Mouse (Mus musculus): ENCODE results near the gene Glod4.

Gene Glod4

GRCm38 (mm10) chr11:76242901-76243810 is at the start of gene Glod4, which contains the start of gene Mrm3:
Glod4 (minus strand) TSS chr11:76243725.
Mrm3 (plus strand) TSS chr11:76243715.
- peak; percentile 71 to 80 for DNase-seq

DNA sequence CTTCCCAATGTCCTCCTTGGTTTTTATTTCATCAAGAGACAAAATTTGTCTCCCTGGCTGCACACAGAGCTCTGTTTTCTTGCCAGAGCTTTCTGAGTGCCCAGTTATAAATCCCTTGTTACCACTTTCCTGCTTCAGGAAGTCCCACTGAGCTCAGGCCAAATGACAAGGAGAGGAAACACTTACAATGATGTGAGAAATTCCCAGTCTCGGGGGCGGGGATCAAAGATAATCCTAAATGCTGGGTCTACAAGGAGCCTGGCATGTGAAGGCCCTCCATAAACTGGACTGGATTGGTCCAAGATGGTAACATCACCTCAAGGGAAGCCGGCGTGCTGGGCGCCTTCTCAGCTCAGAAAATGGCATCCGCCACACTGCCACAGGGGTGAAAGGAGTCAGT is 49.3 kb upstream of the Glod4 start:
- no peak for DNase-seq

DNA sequence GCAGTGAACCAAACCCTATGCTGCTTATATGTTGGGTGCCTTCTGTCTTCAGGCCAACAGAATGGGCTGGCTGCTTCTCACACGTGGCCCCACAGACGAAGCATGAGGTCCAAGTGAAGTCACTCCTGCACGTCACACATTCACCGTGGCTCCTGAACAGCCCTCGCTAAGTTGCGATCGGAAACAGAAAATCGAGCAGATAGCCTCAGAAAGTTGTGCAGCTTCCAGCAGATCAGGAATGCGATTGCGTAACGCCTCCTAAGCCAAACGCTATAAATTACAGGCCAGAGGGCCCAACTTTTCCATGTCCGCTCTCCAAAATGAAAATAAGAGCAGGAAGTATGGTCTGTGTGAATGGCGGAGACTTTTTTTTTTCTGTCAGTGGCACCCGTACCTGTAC is 48.9 kb upstream of the Glod4 start:
- DNase-seq: no peak

DNA sequence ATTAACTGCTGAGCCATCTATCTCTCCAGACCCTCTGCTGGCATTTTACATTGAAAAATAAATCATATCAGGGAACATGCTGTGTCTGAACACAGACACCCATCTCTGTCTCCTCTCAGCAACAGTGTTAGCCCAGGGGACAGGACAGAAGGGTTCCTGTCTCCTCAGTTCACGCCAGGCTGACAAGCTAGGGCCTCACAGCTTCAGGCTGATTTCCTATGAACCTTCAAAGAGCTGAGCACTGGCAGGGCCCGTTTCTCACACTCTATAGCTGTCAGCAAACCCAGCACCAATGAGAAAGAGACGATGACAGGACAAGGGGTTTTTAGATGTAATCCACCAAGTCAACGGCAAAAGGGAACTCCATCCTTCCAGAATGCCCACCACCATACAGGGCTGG is 48.4 kb upstream of the Glod4 start:
- no peak for DNase-seq

DNA sequence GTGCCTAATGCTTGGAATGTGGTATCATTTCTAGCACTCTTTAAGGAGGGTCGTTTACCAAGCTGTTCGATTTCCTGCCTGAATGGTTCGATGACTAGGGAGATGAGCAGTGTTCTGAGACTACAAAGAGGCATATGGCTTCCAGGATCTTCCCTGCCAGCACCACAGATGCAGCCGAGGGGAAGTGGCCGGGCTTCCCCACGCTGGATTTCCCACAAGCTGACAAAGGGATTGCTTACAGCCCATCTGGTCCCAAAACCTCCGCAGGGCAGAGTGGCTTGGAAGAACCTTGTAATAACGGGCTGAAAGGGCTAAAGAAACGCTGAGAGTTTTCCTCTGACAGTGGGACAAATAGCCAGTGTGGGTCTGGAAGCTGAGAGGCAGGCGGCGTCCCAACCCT is 46.8 kb upstream of the Glod4 start:
- DNase-seq: no peak

GRCm38 (mm10) chr11:76288645-76289044 is 45.1 kb upstream of the Glod4 start:
- DNase-seq: no peak

DNA sequence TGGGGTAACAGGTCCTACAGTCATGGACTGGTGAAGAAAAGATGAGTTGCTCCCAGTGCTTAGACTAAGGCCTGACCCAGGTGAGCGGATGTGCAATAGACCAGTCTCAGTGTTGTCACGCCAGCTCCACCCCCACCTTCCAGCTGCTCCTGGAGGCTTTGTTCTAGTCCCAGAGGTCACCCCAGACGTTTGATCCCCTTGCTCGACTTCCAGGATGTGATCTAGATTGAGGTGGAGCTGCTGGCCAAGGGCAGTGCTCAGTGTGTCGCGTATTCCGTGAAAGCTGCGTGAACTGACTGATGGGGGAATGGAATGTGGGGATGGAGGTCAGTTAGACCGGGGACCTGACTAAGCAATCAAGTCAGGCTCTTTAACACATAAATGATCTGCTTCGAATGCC is 43.8 kb upstream of the Glod4 start:
- no peak for DNase-seq

DNA sequence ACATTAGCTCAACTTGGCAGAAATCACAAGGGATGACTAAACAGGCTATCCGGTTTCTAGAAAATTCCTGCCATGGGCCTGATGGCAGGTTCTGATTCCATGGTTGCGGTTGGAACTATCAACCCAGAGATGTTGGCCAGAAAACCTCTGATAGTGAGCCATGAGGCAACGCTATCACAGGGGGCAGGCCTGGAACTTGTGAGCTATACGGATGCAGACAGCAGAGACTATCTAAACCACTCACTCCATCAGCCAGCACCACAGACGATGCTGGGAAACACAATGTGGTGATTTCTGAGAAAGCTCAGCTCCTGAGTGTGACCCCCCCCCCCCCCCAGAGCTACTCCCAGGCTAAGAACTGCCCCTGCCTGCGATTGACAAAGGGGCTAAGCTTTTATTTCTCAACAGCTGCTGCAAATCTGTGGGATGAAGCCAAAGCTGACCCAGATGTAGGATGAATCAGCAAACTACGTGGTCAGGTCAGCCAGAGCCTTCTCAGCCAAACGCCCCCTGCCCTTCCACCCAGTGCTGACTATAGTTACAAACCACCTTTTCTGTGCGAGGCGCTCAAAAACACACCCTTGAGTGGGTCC is 43.1 kb upstream of the Glod4 start:
- no peak for DNase-seq

DNA sequence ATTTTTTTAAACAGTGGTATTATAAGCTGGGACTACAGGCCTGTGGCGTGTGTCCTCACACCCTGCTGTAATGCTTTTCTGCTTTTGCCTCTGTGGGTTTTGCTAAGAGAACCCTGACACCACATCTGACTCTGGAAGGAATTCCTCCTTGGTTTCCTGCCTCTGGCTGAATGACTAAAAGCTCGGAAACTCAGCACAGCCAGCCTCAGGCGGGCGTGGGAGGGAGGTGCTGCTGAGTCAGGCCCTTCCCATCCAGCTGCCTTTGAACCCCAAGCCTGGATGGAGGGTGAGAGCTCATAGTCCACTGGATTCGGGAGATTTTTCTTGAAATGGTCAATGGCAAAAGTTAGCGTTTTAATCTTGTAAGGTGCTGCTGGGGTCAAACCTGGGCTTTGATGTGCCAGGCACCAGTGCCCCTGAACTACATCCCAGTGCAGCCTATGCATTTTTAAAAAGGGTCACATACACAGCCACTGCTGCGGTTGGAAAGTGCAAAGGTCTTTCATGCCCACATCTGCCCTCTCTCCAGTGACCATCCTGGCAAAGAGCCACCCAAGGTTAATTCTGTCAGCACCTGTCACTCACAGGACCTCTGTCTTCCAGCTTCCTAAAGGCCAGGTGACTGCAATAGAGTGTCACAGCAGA is 42.0 kb upstream of the Glod4 start:
- no peak for DNase-seq

- no peak for DNase-seq
These were observed 40.3 kb upstream of the Glod4 start for GRCm38 (mm10) chr11:76283841-76284240.

DNA sequence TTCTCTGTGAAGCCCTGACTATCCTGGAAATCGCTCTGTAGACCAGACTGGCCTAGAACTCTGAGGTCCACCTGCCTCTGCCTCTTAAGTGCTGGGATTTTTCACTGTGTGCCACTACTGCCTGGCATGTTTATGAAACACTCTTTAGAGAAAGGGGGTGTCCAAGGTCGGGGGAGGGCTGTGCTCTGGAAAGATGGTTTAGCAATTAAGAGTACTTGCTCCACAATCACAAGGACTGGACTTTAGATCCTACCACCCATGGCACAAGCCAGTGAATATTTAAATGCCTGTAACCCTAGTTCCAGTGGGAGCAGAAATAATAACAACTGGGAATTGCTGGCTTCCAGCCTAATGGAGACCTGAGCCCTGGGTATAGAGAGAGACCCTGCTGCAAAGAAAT is 36.4 kb upstream of the Glod4 start:
- DNase-seq: no peak

DNA sequence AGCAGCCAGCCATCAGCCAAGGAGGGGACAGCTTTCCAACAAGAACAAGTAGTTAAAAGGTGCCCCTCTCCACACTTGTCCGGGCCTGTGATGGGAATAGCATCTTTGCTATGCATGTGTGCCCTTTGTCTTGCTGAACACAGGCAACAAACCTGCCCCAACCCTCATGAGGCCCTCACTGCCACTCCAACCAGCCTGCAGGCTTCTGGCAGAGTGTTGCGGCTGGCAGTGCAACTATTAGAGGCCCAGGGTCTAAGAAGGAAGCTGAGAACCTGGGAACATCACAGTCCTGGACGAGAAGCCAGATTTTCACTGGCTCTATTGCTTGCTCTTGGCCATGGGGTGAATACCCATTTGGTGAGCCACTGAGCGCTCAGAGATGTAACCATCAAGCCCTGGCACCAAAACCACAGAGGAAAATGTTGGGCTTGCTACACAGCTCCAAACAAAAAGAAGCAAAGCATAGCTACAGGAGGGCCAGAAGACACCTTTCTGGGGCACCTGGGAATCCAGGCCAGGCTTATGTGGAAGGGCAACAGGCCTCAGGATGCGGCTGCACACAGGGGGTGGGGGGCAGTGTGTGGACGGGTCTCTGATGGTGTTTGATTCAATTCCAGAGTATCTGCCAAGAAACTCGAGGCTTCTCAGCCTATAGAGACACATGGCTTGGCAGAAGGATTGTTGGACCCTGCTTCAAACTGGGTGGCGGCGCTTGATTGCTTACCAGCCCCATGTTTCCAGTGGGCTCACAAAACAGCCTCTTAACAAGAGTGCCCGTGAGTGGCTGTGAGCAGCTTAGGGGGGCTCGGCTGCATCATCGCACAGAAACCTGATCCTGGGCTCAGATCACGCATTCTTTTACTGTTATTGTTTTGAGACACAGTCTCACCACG is 35.7 kb upstream of the Glod4 start:
- DNase-seq: no peak

DNA sequence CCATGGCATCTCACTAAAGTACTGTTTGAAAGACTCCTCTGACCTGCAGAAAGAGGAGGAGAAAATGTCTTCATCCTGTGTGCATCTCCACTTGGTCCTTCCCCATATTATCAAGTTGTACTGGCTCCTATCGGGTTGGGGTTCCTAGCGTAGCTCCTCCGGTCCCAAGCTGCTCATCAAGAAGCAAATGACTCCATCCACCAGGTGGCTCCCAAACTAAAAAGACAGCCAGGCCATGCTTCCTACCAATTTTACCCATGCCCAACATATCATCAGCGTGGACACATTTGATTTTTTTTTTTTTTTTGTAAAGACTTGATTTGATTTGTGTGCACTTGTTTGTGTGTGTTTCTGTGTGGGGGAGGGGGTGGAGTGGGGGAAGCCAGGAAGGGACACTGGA is 28.9 kb upstream of the Glod4 start:
- DNase-seq: no peak

GRCm38 (mm10) chr11:76268521-76269065 is 25.1 kb upstream of the Glod4 start:
- no peak for DNase-seq

DNA sequence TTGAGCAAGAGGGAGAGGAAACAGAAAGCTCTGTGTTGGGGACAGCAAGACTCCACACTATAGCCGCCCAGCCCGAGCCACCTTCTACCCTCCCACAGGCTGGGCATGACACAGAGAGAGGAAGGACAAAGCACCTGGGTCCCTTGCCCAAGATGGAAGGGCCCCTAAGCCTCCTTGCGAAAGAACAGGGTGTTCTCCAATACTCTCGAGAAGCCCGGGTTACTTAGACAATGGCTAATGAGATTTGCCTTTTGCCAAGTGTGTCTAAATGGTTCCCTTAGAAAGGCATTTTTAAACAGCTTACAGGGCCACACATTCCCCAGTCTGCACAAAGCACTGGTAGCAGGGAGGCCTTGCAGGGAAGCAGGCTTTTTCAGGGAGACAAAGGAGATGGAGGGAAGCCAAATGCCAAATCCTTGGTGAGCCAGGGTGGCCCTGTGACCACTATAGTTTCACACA is 24.5 kb upstream of the Glod4 start:
- no peak for DNase-seq

DNA sequence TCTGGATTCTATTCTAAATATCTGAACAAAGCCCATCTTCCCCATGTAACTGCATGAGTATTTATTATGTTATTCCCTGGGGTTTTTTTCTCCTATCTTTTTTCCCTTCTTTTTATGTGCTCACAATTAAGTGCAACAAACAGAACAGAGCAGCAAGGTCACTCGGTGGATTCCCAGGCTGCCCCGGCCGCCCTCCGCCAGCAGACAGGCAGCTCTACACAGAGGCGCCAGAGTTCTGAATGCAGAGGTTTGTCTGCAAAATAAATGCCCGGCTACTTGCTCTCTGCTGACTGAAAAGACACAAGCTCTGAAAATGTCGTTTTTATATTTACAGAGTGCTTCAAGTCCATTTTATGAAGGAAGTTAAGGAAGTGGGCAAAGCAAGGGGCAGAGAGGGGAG is 24.0 kb upstream of the Glod4 start:
- DNase-seq: no peak

GRCm38 (mm10) chr11:76262611-76263351 is 19.3 kb upstream of the Glod4 start:
- no peak for DNase-seq

GRCm38 (mm10) chr11:76261224-76261623 is 17.7 kb upstream of the Glod4 start:
- DNase-seq: no peak

GRCm38 (mm10) chr11:76260208-76261050 is 16.9 kb upstream of the Glod4 start:
- DNase-seq: no peak

DNA sequence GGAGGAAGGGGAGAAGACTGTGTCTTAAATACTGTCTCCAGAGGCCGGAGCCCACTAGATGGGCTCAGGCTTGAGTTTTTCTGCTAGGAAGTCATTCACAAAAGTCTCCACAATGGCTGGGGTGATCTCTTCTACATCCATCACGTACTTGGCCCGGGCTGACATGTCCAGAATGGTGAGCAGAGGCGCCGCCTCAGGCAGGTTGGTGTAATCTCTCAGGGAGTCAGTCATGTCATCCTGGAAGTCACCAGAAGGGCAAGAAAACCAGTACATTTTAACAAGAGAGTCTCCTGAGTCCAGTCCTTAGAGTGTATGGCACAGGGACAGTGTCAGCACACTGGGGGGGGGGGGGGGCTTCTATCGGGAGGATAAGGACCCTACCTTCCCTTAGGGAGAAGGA is 15.0 kb upstream of the Glod4 start:
- DNase-seq: no peak

GRCm38 (mm10) chr11:76257386-76257785 is 13.9 kb upstream of the Glod4 start:
- no peak for DNase-seq

All from thymus, adult 18-20 months (tissue).